Mouse (Mus musculus) limb, embryonic 10.5 days (tissue): Measurements from ENCODE around the gene Ints11. TPM values are rescaled to one million over a fixed set of nuclear protein-coding genes. Genes with fewer than 3 reads are reported as not detected.

ENCODE experiments used
- DNase-seq: peaks from one replicate; pipeline ENCODE4 v3.0.0-alpha.2; 2017; ENCODE audit warnings: low spot score
- H3K27ac ChIP-seq: fragments of 300-500 bp; sonication (generic); 2 replicates; pipeline ENCODE4 v1.5.1; 2016; ENCODE audit warnings: mild to moderate bottlenecking
- H3K27me3 ChIP-seq: fragments of 300-500 bp; sonication (generic); 2 replicates; pipeline ENCODE4 v1.6.1; 2016; ENCODE audit warnings: low read depth, mild to moderate bottlenecking; ENCODE audit not compliant: poor library complexity, severe bottlenecking
- H3K36me3 ChIP-seq: fragments of 300-500 bp; sonication (generic); 2 replicates; pipeline ENCODE4 v1.6.1; 2016; ENCODE audit warnings: mild to moderate bottlenecking, moderate library complexity
- H3K4me1 ChIP-seq: fragments of 300-500 bp; sonication (generic); 2 replicates; pipeline ENCODE4 v1.6.1; 2016
- H3K4me3 ChIP-seq: fragments of 300-500 bp; sonication (generic); 2 replicates; pipeline ENCODE4 v1.5.1; 2016; ENCODE audit warnings: mild to moderate bottlenecking, moderate library complexity
- H3K9me3 ChIP-seq: fragments of 300-500 bp; sonication (generic); replicated peaks from 2 replicates; pipeline ENCODE4 v1.6.1; 2016; ENCODE audit warnings: mild to moderate bottlenecking
- WGBS: fragments of 180-500 bp; shearing (Covaris S2); methylation state at CpG from one replicate; pipeline ENCODE4 v1.1.7; 2016; 5-methylcytosine and 5-hydroxymethylcytosine counted together
- polyA plus RNA-seq: library from polyadenylated mRNA; unstranded; fragments of >200 nt; fragmentation: Nextera tagmentation; extraction: Ambion mirVana; gene quantifications from 2 replicates; pipeline ENCODE4 v1.2.1, GENCODE M21; 2016

Gene Ints11
- polyA plus RNA-seq, 1 experiment from 2014 or later, result 106 TPM

GRCm38 (mm10) chr4:155839483-155839910 lies 29.8 kb upstream of the Ints11 start, which contains the start of gene Mxra8:
Mxra8 (plus strand) TSS chr4:155839680.
- DNase-seq, result peak; percentile 86
- Histone ChIP-seq H3K4me1 (peaks cover 40% of the 10 kb centered on the region), H3K27me3 (peaks cover 17% of the 10 kb centered on the region), H3K4me3 (peak within 1 kb of the TSS; percentile 61), H3K27ac (peak within 1 kb of the TSS; percentile 83), H3K9me3 (no peaks in the 10 kb centered on the region), H3K36me3 (peaks cover 32% of the 10 kb centered on the region)
- 2% methylated on average over 16 of the region's 16 CpGs for WGBS

GRCm38 (mm10) chr4:155840076-155841002 lies 29.0 kb upstream of the Ints11 start:
- DNase-seq, result no peak
- no peaks in the 10 kb centered on the region for H3K9me3 ChIP-seq
- peaks cover 30% of the 10 kb centered on the region for H3K36me3 ChIP-seq
- H3K27ac ChIP-seq, result peak overlapping the region; percentile 83
- H3K4me3 ChIP-seq, result peak overlapping the region; percentile 61
- H3K4me1 ChIP-seq, result peaks cover 40% of the 10 kb centered on the region
- H3K27me3 ChIP-seq, result peaks cover 17% of the 10 kb centered on the region
- 5% methylated on average over 8 of the region's 8 CpGs for WGBS

GRCm38 (mm10) chr4:155841003-155841454 lies 28.3 kb upstream of the Ints11 start:
- H3K27ac ChIP-seq, result peak overlapping the region; percentile 83
- H3K27me3 ChIP-seq, result peaks cover 17% of the 10 kb centered on the region
- peaks cover 40% of the 10 kb centered on the region for H3K4me1 ChIP-seq
- DNase-seq, result peak; percentile 65
- peak overlapping the region; percentile 61 for H3K4me3 ChIP-seq
- no peaks in the 10 kb centered on the region for H3K9me3 ChIP-seq
- peaks cover 30% of the 10 kb centered on the region for H3K36me3 ChIP-seq
- WGBS, result under 1% methylated on average over 32 of the region's 32 CpGs

GRCm38 (mm10) chr4:155841651-155842270 lies 27.6 kb upstream of the Ints11 start:
- Histone ChIP-seq H3K9me3 (no peaks in the 10 kb centered on the region), H3K4me1 (peaks cover 44% of the 10 kb centered on the region), H3K36me3 (peaks cover 30% of the 10 kb centered on the region), H3K4me3 (peak overlapping the region; percentile 61), H3K27me3 (peaks cover 17% of the 10 kb centered on the region), H3K27ac (no peak overlapping the region; the same call in 1 of the 2 replicates)
- DNase-seq, result no peak
- WGBS, result 34% methylated on average over 38 of the region's 38 CpGs

GRCm38 (mm10) chr4:155843231-155843630 lies 26.1 kb upstream of the Ints11 start:
- 94% methylated on average over 5 of the region's 5 CpGs for WGBS
- Histone ChIP-seq H3K9me3 (no peaks in the 10 kb centered on the region), H3K4me1 (peaks cover 49% of the 10 kb centered on the region), H3K27me3 (peaks cover 17% of the 10 kb centered on the region), H3K4me3 (no peak overlapping the region), H3K27ac (no peak overlapping the region), H3K36me3 (peaks cover 30% of the 10 kb centered on the region)
- no peak for DNase-seq

GRCm38 (mm10) chr4:155846871-155847578 lies 22.3 kb upstream of the Ints11 start, which contains the start of gene Dvl1:
Dvl1 (plus strand) TSS chr4:155847402.
- H3K4me1 ChIP-seq, result peaks cover 24% of the 10 kb centered on the region
- peak within 1 kb of the TSS; percentile 82 for H3K4me3 ChIP-seq
- H3K36me3 ChIP-seq, result peaks cover 22% of the 10 kb centered on the region
- peak; percentile 98 for DNase-seq
- H3K27me3 ChIP-seq, result peaks cover 5% of the 10 kb centered on the region; the same call in 1 of the 2 replicates
- peak within 1 kb of the TSS; percentile 89 for H3K27ac ChIP-seq
- 4% methylated on average over 64 of the region's 65 CpGs for WGBS
- H3K9me3 ChIP-seq, result no peaks in the 10 kb centered on the region

GRCm38 (mm10) chr4:155847591-155848352 lies 21.6 kb upstream of the Ints11 start:
- DNase-seq, result peak; percentile 67
- no peaks in the 10 kb centered on the region for H3K9me3 ChIP-seq
- WGBS, result 2% methylated on average over 69 of the region's 69 CpGs

GRCm38 (mm10) chr4:155848434-155849095 lies 20.8 kb upstream of the Ints11 start:
- Histone ChIP-seq H3K9me3 (no peaks in the 10 kb centered on the region), H3K27ac (no peak overlapping the region), H3K36me3 (peaks cover 14% of the 10 kb centered on the region), H3K4me1 (peaks cover 24% of the 10 kb centered on the region), H3K4me3 (peak overlapping the region; percentile 82), H3K27me3 (no peaks in the 10 kb centered on the region)
- DNase-seq, result no peak
- 60% methylated on average over 7 of the region's 7 CpGs for WGBS

More at GRCm38 (mm10) chr4:155847591-155848352, 21.6 kb upstream of the Ints11 start:
- peak overlapping the region; percentile 82 for H3K4me3 ChIP-seq
- peaks cover 24% of the 10 kb centered on the region for H3K4me1 ChIP-seq
- peak overlapping the region; percentile 89 for H3K27ac ChIP-seq
- 0 out of 2 replicates have a peak, but pooled peaks cover under 1% of the 10 kb centered on the region for H3K27me3 ChIP-seq
- H3K36me3 ChIP-seq, result peaks cover 15% of the 10 kb centered on the region

GRCm38 (mm10) chr4:155849391-155849790 lies 20.0 kb upstream of the Ints11 start:
- Histone ChIP-seq H3K9me3 (no peaks in the 10 kb centered on the region), H3K4me1 (peaks cover 24% of the 10 kb centered on the region), H3K36me3 (peaks cover 15% of the 10 kb centered on the region), H3K27me3 (no peaks in the 10 kb centered on the region), H3K4me3 (no peak overlapping the region), H3K27ac (no peak overlapping the region)
- 85% methylated on average over 2 of the region's 2 CpGs for WGBS
- no peak for DNase-seq

- Histone ChIP-seq H3K27ac (no peak overlapping the region), H3K36me3 (peaks cover 21% of the 10 kb centered on the region), H3K4me3 (no peak overlapping the region), H3K9me3 (no peaks in the 10 kb centered on the region), H3K27me3 (no peaks in the 10 kb centered on the region), H3K4me1 (peaks cover 24% of the 10 kb centered on the region)
- DNase-seq, result no peak
- 94% methylated on average over 3 of the region's 3 CpGs for WGBS
Measured at GRCm38 (mm10) chr4:155849792-155850451, 19.4 kb upstream of the Ints11 start.

GRCm38 (mm10) chr4:155851368-155851767 lies 18.0 kb upstream of the Ints11 start:
- no peak overlapping the region for H3K27ac ChIP-seq
- H3K36me3 ChIP-seq, result peaks cover 35% of the 10 kb centered on the region
- no peak for DNase-seq
- 90% methylated on average over 3 of the region's 3 CpGs for WGBS
- H3K27me3 ChIP-seq, result no peaks in the 10 kb centered on the region
- H3K9me3 ChIP-seq, result no peaks in the 10 kb centered on the region
- peaks cover 23% of the 10 kb centered on the region for H3K4me1 ChIP-seq
- no peak overlapping the region for H3K4me3 ChIP-seq
